Mouse (Mus musculus) heart, postnatal 10 days (tissue): ENCODE data around the gene Sh2d5. TPM values are rescaled to one million over a fixed set of nuclear protein-coding genes. Genes with fewer than 3 reads are reported as not detected.

Source experiments
- DNase-seq, 2 experiments: peaks; one replicate each; pipeline ENCODE4 v3.0.0; 2021
- intact Hi-C: fragments of 180-260 bp; cut with DNase I; formaldehyde crosslinking; loops from one replicate; pipeline ENCODE4 v1.15.1; 2025
- total RNA-seq, 2 experiments: library from RNA; stranded (reverse); gene quantifications; 2 replicates each; pipeline ENCODE4 v1.2.3; 2021

The Sh2d5 gene
- total RNA-seq, 2 experiments from 2014 or later: 0.17 TPM

- DNase-seq: no peak
- intact Hi-C loops: no loop called here
Observed at GRCm38 (mm10) chr4:138258663-138259062, 8.5 kb downstream of the Sh2d5 start.

- intact Hi-C loops: no loop called here
- DNase-seq: no peak
Observed at GRCm38 (mm10) chr4:138259482-138259881, 9.3 kb downstream of the Sh2d5 start.

DNA sequence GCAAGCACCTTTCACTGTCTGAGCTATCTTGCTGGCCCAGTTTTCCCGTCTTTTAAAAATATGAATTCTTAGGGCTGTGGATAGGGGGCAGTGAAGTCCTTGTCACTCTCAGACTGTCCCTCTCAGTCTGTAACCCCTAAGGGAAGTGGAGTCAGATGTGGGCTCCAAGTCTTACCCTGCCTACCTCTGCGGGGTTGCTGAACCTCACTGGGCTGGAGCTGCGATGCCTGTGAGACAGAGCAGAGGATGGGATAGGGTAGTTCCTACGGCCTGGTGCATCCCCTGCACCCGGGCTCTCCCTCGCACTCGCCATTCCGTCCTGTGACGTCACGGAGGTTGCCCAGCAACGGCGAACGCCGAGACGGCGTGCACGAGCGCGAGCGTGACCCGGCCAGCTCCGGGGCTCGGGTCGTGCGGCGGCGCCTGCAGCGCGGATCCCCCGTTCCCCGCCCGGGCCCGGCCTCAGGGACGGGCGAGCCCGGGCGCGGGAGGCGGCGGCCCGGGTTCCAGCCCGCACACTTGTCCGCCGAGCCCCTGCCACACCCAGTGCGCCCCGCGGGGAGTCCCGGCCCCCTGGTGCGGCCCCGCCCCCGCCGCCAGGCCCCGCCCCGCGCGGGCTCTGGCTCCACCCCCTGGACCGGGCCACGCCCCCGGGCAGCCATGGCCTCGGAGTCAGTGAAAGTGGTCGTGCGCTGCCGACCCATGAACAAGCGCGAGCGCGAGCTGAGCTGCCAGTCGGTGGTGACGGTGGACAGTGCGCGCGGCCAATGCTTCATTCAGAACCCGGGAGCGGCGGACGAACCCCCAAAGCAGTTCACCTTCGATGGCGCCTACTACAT lies 11.9 kb downstream of the Sh2d5 start:
- intact Hi-C loops: no loop called here
- peak; percentile 90 to 94 for DNase-seq

DNA sequence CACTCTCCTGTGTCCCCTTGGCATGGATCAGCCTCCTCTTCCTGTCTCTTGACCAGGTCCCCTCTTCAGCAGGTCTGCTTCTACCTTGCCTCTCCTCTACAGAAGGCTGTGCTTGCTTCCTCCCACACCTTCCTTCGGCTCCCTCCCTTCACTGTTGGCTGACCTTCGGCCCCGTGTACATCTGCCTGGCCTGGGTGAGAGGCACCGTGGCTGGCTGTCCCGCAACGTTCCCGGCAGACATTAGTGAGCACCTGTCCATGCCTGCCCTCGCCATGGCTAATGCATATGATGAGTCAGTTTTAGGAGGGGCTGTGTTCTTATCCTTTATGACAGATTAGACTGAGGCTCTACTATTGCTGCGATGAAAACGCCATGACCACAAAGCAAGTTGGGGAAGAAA lies 17.7 kb downstream of the Sh2d5 start:
- DNase-seq: no peak
- intact Hi-C loops: no loop called here

DNA sequence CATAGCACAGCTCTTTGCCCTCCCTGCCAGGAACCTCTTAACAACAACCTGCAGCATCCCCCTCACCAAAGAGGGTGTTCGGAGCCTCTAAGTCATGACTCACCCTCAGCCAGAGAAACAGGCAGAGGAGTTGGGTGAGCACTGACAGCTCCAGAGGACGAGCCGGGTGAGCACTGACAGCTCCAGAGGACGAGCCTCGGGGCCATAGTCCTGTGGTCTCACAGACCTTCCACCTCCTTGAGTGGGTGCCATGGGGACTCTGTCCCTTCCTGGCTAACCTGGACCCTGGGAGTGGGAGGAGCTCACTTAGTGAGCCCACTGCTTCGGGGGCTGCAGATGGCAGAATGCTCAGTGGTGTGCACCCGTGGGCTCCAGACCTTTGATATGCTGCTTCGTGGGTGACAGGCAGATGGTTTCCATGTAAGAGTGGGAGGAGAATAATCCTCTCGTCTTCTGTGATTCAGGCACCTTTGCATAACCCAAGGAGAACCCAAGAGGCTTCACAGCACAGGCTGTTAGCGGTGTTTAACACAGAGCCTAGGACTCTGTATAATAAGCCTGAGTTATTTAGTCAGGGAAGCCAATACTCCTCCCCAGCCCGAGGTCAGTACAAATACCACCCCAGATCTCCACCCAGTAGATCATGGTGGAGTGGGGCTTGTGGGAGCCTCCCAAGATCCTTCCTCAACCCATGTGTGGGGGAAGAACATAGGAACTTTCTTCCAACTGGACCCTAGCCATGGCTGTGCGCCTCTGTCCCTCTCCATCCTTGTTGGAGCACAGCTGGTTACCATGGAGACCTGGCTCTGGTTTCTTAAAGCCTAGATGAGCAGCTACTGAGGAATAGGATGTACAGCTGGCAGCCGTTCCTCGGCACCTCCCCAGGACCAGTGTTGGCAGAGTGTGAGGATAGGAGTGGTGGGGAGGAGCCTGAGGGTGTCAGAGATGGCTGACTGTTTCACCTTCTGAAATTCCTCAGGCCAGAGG lies 22.1 kb downstream of the Sh2d5 start:
- intact Hi-C loops: no loop called here
- DNase-seq: peak; percentile 59

DNA sequence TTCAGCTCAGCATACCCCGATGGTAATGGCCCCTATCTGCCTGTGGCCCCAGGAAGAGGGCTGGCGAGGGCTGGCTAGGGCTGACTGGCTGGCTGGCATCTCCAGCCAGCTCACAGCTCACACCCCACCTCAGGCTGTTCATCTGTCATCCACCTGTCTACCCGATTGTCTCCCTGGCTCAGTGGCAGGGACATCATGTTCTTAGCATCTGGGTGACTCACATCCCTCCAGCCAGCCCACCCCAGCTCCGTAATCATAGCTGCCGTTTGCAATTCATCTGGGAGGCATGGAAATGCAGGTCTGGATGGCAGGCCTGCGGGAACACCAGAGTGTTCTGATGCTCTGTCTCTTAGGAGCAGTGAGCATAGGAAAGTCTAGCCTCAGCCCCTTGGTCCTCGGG lies 28.1 kb downstream of the Sh2d5 start:
- no peak for DNase-seq
- intact Hi-C loops: no loop called here

- DNase-seq: peak; percentile 52 to 73
- intact Hi-C loops: loop anchor here (5.0 kb wide), 1 partner anchor 151 kb away; no protein-coding TSS in a partner anchor
Observed at GRCm38 (mm10) chr4:138282834-138283233, 32.6 kb downstream of the Sh2d5 start.

DNA sequence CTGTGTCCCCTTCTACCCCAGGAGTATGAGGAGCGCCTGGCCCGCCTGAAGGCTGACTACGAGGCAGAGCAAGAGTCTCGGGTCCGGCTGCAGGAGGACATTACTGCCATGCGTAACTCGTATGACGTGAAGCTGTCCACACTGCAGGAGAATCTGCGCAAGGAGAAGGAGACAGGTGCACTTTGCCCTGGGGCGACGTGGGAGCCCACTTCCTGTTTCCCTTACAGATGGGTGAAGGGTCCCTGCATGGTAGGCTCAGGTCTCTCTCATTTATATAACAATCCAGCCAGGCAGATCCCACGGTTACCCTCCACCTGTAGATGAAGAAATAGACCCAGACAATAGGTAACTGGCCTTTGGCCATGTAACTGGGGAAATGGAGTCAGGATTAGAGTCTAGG lies 36.2 kb downstream of the Sh2d5 start:
- intact Hi-C loops: no loop called here
- no peak for DNase-seq

- intact Hi-C loops: no loop called here
Observed at GRCm38 (mm10) chr4:138288691-138289090, 38.5 kb downstream of the Sh2d5 start.

DNA sequence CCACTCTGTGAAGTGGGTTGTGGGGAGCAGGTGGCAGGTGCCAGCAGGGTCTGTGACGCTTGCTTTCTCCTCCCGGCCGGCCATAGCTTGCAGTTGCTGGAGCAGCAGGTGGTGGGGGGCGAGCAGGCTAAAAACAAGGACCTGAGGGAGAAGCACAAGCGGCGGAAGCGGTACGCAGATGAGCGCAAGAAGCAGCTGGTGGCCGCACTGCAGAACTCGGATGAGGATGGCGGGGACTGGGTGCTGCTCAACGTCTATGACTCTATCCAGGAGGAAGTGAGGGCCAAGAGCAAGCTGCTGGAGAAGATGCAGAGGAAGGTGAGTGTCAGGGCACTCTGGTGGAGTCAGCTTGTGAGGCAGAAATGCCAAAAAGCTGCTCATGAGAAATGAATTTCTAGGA lies 41.8 kb downstream of the Sh2d5 start:
- DNase-seq: no peak
- intact Hi-C loops: no loop called here

More at GRCm38 (mm10) chr4:138288691-138289090, 38.5 kb downstream of the Sh2d5 start:
- no peak for DNase-seq

GRCm38 (mm10) chr4:138293261-138293948 lies 43.2 kb downstream of the Sh2d5 start:
- intact Hi-C loops: no loop called here
- no peak for DNase-seq

DNA sequence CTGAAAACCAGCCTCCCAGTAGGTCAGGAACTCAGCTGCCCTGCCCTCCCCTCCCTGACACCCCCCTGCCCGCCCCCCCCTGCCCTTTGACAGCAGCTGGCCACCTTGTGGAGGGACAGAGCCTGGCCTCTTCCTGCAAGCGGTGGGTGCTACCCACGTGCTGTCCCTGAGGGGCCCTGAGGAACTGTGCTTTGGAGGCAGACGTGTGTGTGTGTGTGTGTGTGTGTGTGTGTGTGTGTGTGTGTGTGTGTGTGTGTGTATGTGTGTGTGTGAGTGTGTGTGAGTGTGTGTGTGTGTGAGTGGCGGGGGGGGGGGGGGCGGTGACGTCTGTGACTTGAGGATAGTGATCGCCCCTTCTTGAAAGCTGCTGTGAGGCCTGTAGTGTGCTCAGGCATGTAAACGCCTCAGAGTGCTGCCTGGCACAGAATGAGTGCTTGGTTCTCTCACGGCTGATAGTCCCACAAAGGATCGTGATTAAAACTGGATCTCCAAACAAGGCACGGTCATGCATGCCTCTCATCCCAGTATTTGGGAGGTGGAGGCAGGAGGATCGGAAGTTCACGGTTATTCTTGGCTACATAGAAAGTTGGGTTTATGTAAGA lies 43.8 kb downstream of the Sh2d5 start:
- intact Hi-C loops: no loop called here

DNA sequence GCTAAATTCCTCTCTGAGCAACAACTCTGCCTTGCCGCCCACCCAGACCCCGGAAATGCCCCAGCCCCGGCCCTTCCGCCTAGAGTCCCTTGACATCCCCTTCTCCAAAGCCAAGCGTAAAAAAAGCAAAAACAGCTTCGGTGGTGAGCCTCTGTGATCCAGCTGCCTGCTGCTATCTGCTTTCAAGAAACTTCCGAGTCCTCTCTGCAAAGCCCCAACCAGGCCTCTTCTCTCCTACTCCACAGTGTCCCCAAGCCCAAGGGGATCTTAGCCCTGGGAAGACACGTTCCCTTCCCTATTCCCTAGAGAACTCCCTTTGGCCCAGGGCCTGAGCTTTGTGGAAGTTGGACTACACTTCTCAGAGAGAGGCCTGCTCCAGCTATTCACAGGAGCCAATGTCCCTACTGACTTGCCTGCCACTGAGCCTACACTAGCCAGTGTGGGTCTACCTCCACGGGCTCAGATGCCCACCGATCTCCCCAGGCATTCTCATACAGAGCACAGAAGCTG lies 51.1 kb downstream of the Sh2d5 start:
- intact Hi-C loops: no loop called here
- DNase-seq: peak; percentile 45 to 49

More for the DNA sequence above, 43.8 kb downstream of the Sh2d5 start:
- DNase-seq: no peak

- DNase-seq: no peak
- intact Hi-C loops: no loop called here
Observed at GRCm38 (mm10) chr4:138303011-138303410, 52.8 kb downstream of the Sh2d5 start.

DNA sequence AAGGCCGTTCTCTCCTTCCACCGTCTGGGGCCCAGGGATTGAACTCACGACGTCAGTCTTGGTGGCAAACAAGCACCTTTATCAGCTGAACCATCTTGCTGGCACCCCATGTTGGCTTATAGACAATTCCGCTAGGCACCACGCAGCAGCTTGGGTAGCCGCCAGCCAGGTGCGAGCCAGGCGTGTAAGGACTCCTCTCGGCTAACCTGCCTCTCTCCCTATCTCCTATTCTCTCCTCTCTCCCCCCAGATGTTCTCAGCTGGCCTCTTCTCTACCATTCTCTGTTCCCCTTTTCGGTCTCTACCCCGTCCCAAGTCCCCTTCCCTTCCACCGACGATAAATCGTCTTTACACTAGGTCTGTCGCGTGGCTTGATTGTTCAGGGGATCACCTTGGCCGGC lies 53.5 kb downstream of the Sh2d5 start:
- DNase-seq: no peak
- intact Hi-C loops: no loop called here

DNA sequence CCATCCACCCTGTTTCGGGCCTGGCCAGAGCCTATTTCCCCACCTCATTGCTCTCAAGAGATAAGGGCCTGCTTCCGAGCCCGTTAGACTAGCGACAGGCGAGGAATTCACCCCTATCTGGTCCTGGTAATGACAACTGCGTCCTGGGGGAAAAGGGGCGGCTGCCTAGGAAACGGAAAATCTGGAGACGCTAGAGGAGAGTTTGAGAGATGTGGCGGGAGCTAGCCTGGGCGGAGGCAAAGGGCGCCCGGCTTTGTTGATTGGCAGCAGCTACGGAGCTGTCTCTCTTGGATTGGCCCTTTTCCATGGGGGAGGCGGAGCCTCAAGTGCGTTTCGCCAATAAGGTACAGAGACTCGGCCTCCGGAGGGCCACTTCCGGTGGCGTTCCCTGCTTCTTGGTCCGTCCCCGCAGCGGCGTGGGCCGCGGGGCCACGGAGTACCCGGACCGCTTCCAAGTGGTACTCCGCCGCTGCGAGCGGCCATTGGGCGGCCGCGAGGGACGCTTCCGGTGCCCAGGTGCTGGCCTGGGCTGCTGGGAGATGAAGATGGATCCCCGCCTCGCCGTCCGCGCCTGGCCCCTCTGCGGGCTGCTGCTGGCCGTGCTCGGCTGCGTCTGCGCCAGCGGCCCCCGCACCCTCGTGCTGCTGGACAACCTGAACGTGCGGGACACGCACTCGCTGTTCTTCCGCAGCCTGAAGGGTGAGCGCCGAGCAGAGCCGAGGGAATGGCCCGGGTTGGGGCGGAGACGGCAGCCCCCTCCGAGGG lies 54.3 kb downstream of the Sh2d5 start, which contains the start of gene Ddost:
Ddost (plus strand) TSS at position 391 of the 765 bp plus-strand sequence.
- intact Hi-C loops: no loop called here
- peak; percentile 98 to 99 for DNase-seq

DNA sequence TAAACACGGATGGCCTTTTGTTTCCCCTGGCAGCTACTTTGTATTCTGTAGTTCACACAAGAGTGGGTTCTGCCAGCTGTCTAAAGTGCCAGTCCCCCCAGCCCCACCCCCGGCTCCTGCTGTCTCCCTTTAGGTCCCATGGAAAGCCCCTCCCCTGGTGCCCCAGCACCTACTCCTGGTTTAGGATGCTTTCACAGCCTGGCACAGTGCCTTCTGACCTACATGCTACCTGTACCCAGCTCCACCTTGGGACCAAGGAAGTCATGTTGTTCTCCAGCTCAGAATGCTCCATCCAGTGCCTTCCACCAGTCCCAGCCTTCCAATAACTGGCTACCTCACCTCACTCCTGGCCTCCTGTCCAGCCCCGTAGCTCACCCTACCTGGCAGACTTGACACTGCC lies 56.8 kb downstream of the Sh2d5 start:
- no peak for DNase-seq
- intact Hi-C loops: no loop called here

GRCm38 (mm10) chr4:138307739-138308138 lies 57.5 kb downstream of the Sh2d5 start:
- intact Hi-C loops: no loop called here
- no peak for DNase-seq

- intact Hi-C loops: no loop called here
- no peak for DNase-seq
Observed at GRCm38 (mm10) chr4:138310311-138310910, 60.2 kb downstream of the Sh2d5 start.
